Mouse (Mus musculus) hindbrain, embryonic 10.5 days (tissue): Measurements from ENCODE around the gene Ints3. TPM values are rescaled to one million over a fixed set of nuclear protein-coding genes. Genes with fewer than 3 reads are reported as not detected.

Experiments
- DNase-seq: peaks from one replicate; pipeline ENCODE4 v3.0.0-alpha.2; 2017; ENCODE audit warnings: low spot score
- H3K27ac ChIP-seq: fragments of 300-500 bp; sonication (generic); 2 replicates; pipeline ENCODE4 v1.5.1; 2016; ENCODE audit warnings: mild to moderate bottlenecking, moderate library complexity
- H3K27me3 ChIP-seq: fragments of 300-500 bp; sonication (generic); 2 replicates; pipeline ENCODE4 v1.6.1; 2016; ENCODE audit warnings: mild to moderate bottlenecking; ENCODE audit not compliant: poor library complexity, insufficient read depth, severe bottlenecking
- H3K36me3 ChIP-seq: fragments of 300-500 bp; sonication (generic); 2 replicates; pipeline ENCODE4 v1.6.1; 2016; ENCODE audit warnings: mild to moderate bottlenecking, moderate library complexity
- H3K4me1 ChIP-seq: fragments of 300-500 bp; sonication (generic); replicated peaks from 2 replicates; pipeline ENCODE4 v1.6.1; 2016; ENCODE audit warnings: mild to moderate bottlenecking
- H3K4me3 ChIP-seq: fragments of 300-500 bp; sonication (generic); 2 replicates; pipeline ENCODE4 v1.5.1; 2016; ENCODE audit warnings: mild to moderate bottlenecking, moderate library complexity
- H3K9me3 ChIP-seq: fragments of 300-500 bp; sonication (generic); 2 replicates; pipeline ENCODE4 v1.6.1; 2016; ENCODE audit warnings: mild to moderate bottlenecking, moderate library complexity
- WGBS: fragments of 180-500 bp; shearing (Covaris S2); methylation state at CpG from one replicate; pipeline ENCODE4 v1.1.7; 2016; 5-methylcytosine and 5-hydroxymethylcytosine counted together
- polyA plus RNA-seq: library from polyadenylated mRNA; unstranded; fragments of >200 nt; fragmentation: Nextera tagmentation; extraction: Ambion mirVana; gene quantifications from 2 replicates; pipeline ENCODE4 v1.2.1, GENCODE M21; 2016

Gene Ints3
- polyA plus RNA-seq, 1 experiment from 2014 or later: 37.6 TPM

DNA sequence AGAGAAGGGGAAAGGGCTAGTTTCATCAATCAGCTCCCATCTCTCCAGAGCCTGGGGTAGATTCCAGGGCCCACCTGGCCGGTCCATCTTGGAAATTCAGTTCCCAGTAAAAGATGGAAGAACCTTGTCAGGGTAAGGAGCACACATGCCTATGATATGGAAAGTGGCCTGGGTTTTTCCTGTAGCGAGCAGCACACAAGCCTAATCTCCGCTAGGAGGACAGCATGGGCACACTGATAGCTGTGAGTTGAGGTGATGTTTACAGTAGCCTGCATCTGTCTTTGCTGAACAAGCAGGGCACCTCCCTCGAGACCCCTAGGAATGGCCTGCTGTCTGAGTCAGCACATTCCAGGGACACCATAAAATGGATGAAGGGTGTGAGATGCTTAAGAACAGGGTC, 28.8 kb downstream of the Ints3 start:
- no peak for DNase-seq
- peaks cover 100% of the 10 kb centered on the region for H3K36me3 ChIP-seq
- no peaks in the 10 kb centered on the region for H3K9me3 ChIP-seq
- H3K4me1 ChIP-seq: no peaks in the 10 kb centered on the region
- no peak overlapping the region for H3K4me3 ChIP-seq
- H3K27me3 ChIP-seq: no peaks in the 10 kb centered on the region
- 80% methylated on average over 4 of the region's 4 CpGs for WGBS
- H3K27ac ChIP-seq: no peak overlapping the region

- H3K36me3 ChIP-seq: peaks cover 100% of the 10 kb centered on the region
- 94% methylated on average over 3 of the region's 3 CpGs for WGBS
- no peak for DNase-seq
- H3K4me1 ChIP-seq: no peaks in the 10 kb centered on the region
- no peak overlapping the region for H3K27ac ChIP-seq
- H3K9me3 ChIP-seq: no peaks in the 10 kb centered on the region
- no peaks in the 10 kb centered on the region for H3K27me3 ChIP-seq
- no peak overlapping the region for H3K4me3 ChIP-seq
Measured at GRCm38 (mm10) chr3:90404121-90404520, 29.3 kb downstream of the Ints3 start.

GRCm38 (mm10) chr3:90400993-90401392, 32.4 kb downstream of the Ints3 start:
- Histone ChIP-seq H3K9me3 (no peaks in the 10 kb centered on the region), H3K36me3 (peaks cover 98% of the 10 kb centered on the region), H3K27ac (no peak overlapping the region), H3K4me3 (no peak overlapping the region), H3K27me3 (no peaks in the 10 kb centered on the region), H3K4me1 (no peaks in the 10 kb centered on the region)
- DNase-seq: no peak
- WGBS: 82% methylated on average over 4 of the region's 4 CpGs

GRCm38 (mm10) chr3:90395629-90396028, 37.8 kb downstream of the Ints3 start:
- peaks cover 4% of the 10 kb centered on the region; the same call in 1 of the 2 replicates for H3K27me3 ChIP-seq
- no peaks in the 10 kb centered on the region for H3K9me3 ChIP-seq
- WGBS: 93% methylated on average over 3 of the region's 3 CpGs
- no peak for DNase-seq
- no peak overlapping the region for H3K27ac ChIP-seq
- peaks cover 98% of the 10 kb centered on the region for H3K36me3 ChIP-seq
- H3K4me3 ChIP-seq: no peak overlapping the region
- peaks cover 6% of the 10 kb centered on the region for H3K4me1 ChIP-seq

DNA sequence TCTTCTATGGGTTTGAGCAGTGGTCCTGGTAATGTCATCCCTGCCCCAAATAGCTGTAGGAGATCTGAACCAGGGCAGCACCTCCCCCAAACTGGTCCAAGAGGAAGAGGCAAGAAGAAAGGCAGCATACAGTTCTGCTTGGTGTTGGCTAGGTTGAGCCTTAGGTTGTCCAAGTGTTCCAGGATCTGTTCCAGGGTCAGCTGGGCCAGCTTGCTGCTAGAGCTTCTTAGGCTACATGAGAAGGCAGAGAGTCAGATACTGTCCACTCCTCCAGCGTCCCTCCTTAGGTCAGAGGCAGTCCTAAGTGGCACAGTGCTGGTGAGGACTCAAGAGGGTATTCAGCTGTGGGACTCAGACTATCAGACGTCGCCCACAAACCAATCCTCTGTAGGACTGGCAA, 40.8 kb downstream of the Ints3 start:
- WGBS: 94% methylated on average over 3 of the region's 3 CpGs
- Histone ChIP-seq H3K36me3 (peaks cover 76% of the 10 kb centered on the region), H3K27ac (no peak overlapping the region), H3K27me3 (peaks cover 8% of the 10 kb centered on the region), H3K9me3 (no peaks in the 10 kb centered on the region), H3K4me1 (peaks cover 35% of the 10 kb centered on the region), H3K4me3 (no peak overlapping the region)
- no peak for DNase-seq

GRCm38 (mm10) chr3:90391941-90392340, 41.5 kb downstream of the Ints3 start:
- no peak for DNase-seq
- Histone ChIP-seq H3K4me3 (no peak overlapping the region), H3K4me1 (peaks cover 42% of the 10 kb centered on the region), H3K27me3 (peaks cover 8% of the 10 kb centered on the region), H3K36me3 (peaks cover 76% of the 10 kb centered on the region), H3K9me3 (no peaks in the 10 kb centered on the region), H3K27ac (no peak overlapping the region)
- WGBS: 95% methylated on average over 8 of the region's 8 CpGs

GRCm38 (mm10) chr3:90391004-90391403, 42.4 kb downstream of the Ints3 start:
- Histone ChIP-seq H3K4me3 (no peak overlapping the region), H3K36me3 (peaks cover 76% of the 10 kb centered on the region), H3K4me1 (peaks cover 47% of the 10 kb centered on the region), H3K27ac (no peak overlapping the region), H3K27me3 (peaks cover 8% of the 10 kb centered on the region), H3K9me3 (no peaks in the 10 kb centered on the region)
- no peak for DNase-seq
- 77% methylated on average over 4 of the region's 4 CpGs for WGBS

DNA sequence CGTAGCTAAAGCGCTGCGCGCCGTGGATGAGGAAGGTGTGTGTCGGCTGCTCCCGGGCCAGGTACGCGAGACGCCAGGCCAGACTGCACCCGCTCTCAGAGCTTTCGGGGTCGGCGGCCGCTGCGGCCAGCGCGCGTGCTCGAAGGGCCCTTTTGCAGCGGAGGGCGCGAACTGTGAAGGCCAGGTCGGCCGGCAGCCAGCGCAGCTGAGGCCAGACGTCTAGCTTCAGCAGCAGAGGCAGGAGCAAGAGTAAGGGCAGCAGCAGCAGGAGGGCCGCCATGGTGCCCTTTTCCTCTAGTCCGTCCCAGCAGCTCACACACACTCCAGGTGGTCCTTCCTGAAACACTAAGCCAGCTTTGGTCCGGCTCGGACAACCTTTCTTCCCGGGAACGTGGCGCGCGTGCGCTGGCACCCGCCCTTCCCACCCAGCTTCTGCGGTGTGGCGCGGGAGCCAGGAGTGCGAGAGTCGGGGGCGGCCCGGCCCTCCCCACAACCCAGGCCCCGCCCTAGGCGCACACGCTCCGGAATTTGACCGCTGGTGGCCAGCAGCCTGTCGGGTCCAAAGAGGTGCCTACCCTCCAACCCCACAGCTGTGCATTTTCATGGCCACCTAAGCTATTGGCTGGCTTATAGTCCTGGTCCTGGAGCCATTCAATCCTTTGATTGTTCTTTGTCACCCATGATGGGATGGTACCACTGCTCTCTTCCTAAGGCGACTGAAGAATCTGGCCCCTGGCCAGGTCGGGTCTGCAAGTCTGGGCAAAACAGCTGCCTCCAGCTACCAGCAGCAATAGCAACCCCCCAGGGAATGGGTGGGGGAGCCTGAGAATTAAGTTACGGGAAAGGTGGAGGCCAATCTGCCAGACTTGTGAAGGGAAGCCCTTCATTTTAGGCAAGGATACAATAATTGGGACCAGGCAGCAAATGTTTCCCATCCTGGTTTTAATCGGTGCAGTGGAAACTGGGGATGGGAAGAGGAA, 43.6 kb downstream of the Ints3 start, which contains the start of gene Slc27a3:
Gene Slc27a3, minus strand, starts transcription at position 428 of the 980 bp plus-strand sequence.
- DNase-seq: peak; percentile 79
- Histone ChIP-seq H3K27me3 (peaks cover 8% of the 10 kb centered on the region), H3K4me3 (peak within 1 kb of the TSS; percentile 76), H3K4me1 (peaks cover 56% of the 10 kb centered on the region), H3K27ac (peak within 1 kb of the TSS; percentile 94), H3K36me3 (peaks cover 76% of the 10 kb centered on the region), H3K9me3 (no peaks in the 10 kb centered on the region)
- 2% methylated on average over 55 of the region's 55 CpGs for WGBS

GRCm38 (mm10) chr3:90388726-90389510, 44.5 kb downstream of the Ints3 start:
- peak overlapping the region; percentile 76 for H3K4me3 ChIP-seq
- H3K9me3 ChIP-seq: no peaks in the 10 kb centered on the region
- peaks cover 8% of the 10 kb centered on the region for H3K27me3 ChIP-seq
- H3K27ac ChIP-seq: peak overlapping the region; percentile 94
- H3K4me1 ChIP-seq: peaks cover 60% of the 10 kb centered on the region
- H3K36me3 ChIP-seq: peaks cover 73% of the 10 kb centered on the region
- 3% methylated on average over 53 of the region's 53 CpGs for WGBS
- peak; percentile 78 for DNase-seq

DNA sequence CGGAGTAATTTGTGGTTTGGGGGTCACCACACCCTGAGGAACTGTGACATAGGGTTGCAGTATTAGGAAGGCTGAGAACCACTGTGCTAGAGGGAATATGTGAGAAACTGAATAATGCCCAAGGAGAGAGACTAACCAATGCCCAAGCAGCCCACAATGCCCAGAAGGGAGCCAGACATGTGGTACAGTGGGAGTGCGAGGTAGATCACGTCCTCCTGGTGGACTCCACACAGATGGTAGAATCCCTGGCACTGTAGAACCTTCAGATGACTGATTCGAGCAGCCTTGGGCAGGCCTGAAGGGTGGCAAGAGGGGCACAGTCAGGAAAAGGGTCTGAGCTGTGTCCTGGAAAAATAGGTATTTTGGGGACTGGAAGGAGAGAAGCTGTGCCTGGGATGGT, 45.2 kb downstream of the Ints3 start:
- H3K27me3 ChIP-seq: peaks cover 8% of the 10 kb centered on the region
- no peaks in the 10 kb centered on the region for H3K9me3 ChIP-seq
- no peak for DNase-seq
- WGBS: 84% methylated on average over 4 of the region's 4 CpGs
- H3K4me1 ChIP-seq: peaks cover 60% of the 10 kb centered on the region
- peak overlapping the region; percentile 76 for H3K4me3 ChIP-seq
- peaks cover 69% of the 10 kb centered on the region for H3K36me3 ChIP-seq
- peak overlapping the region; percentile 94; the same call in 1 of the 2 replicates for H3K27ac ChIP-seq

DNA sequence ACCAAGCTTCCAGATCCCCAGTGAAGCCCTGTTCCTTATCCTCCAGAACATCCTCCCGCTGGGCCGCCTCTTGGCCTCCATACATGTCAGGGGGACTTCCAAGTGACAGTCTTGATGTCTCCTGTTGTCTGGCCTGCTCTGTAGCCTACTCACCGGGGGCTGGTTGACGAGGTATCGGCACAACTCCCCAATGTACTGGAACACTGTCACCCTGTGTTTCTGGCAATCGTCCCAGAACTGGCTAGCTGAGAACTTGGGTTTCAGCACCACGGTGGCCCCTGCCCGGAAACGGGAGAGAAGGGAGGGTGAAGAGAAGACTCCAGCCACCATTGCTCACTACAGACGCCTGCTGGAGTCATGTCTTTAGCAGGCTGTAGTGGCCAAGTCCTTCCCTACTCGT, 45.9 kb downstream of the Ints3 start:
- Histone ChIP-seq H3K27ac (peak overlapping the region; percentile 94; the same call in 1 of the 2 replicates), H3K9me3 (no peaks in the 10 kb centered on the region), H3K27me3 (peaks cover 8% of the 10 kb centered on the region), H3K4me3 (peak overlapping the region; percentile 76; the same call in 1 of the 2 replicates), H3K4me1 (peaks cover 60% of the 10 kb centered on the region), H3K36me3 (peaks cover 62% of the 10 kb centered on the region)
- 78% methylated on average over 11 of the region's 11 CpGs for WGBS
- no peak for DNase-seq

- 92% methylated on average over 10 of the region's 10 CpGs for WGBS
- Histone ChIP-seq H3K4me1 (peaks cover 61% of the 10 kb centered on the region), H3K27me3 (peaks cover 8% of the 10 kb centered on the region), H3K4me3 (no peak overlapping the region), H3K27ac (no peak overlapping the region), H3K9me3 (no peaks in the 10 kb centered on the region), H3K36me3 (peaks cover 55% of the 10 kb centered on the region)
- DNase-seq: no peak
Measured at GRCm38 (mm10) chr3:90386817-90387216, 46.6 kb downstream of the Ints3 start.
